ENCODE assay signal across 7 mouse cellular contexts in the genomic region with DNA sequence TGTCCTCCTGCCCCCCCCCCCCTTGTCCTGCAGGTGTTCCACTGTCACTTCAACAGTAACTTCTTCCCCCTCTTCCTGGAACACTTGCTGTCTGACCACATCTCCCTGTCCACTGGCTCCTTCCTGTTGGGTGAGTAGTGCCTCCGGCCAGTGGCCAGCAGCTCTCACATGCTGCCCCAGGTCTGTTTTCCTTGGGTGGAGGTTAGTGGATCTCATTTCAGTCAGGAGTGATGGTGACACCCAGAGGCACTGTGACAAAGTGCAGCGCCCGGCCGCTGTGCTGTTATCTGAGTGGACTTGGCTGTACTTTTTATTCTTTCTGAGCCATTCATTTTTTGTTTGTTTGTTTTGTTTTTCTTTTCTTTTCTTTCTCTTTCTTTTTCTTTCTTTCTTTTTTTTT. TPM values are rescaled to one million over a fixed set of nuclear protein-coding genes. Genes with fewer than 3 reads are reported as not detected.
DNase-seq lines count a peak whose midpoint lies in the region; ATAC-seq lines count a peak whose summit lies in the region.

No protein-coding gene starts in this region.

- no peaks in the 10 kb centered on the region for H3K9me3 ChIP-seq in intestine, embryonic 14.5 days (ENCODE audit: control insufficient read depth, low read length)
- no peaks in the 10 kb centered on the region for H3K9me3 ChIP-seq in limb, embryonic 11.5 days (ENCODE audit: control insufficient read depth, low read length)

- no peaks in the 10 kb centered on the region for H3K36me3 ChIP-seq in intestine, embryonic 14.5 days (ENCODE audit: control insufficient read depth, insufficient read depth, low read length)
- H3K36me3 ChIP-seq in limb, embryonic 11.5 days (ENCODE audit: control insufficient read depth, insufficient read depth, low read length) = no peaks in the 10 kb centered on the region

- H3K4me2 ChIP-seq in intestine, embryonic 14.5 days (ENCODE audit: low read length) = no peak overlapping the region
- H3K4me2 ChIP-seq in limb, embryonic 11.5 days (ENCODE audit: low read depth, severe bottlenecking) = no peak overlapping the region

- DNase-seq in urinary bladder, adult 18-20 months (ENCODE audit: low spot score in 2 of 2) = peak; percentile 36 to 49
- DNase-seq in urinary bladder, adult 2 months (ENCODE audit: low spot score) = no peak
- peak; percentile 85 for DNase-seq in brain, adult 2 months (ENCODE audit: low read depth, low spot score)
- DNase-seq in frontal cortex, postnatal 25 days (ENCODE audit: low spot score in 2 of 2) = peak; percentile 42 to 44
- DNase-seq in intestine, embryonic 14.5 days (ENCODE audit: low spot score) = peak; percentile 66
- DNase-seq in limb, embryonic 11.5 days (ENCODE audit: low spot score) = peak; percentile 62

- H3K9ac ChIP-seq in intestine, embryonic 14.5 days (ENCODE audit: low read length) = no peak overlapping the region
- H3K9ac ChIP-seq in limb, embryonic 11.5 days (ENCODE audit: low read length) = no peak overlapping the region

- 24% methylated on average over 4 of the region's 4 CpGs for WGBS in intestine, embryonic 14.5 days
- WGBS in limb, embryonic 11.5 days = 38% methylated on average over 4 of the region's 4 CpGs

- no peak overlapping the region for H3K27ac ChIP-seq in intestine, embryonic 14.5 days (ENCODE audit: low read depth)
- no peak overlapping the region for H3K27ac ChIP-seq in limb, embryonic 11.5 days (replicated peaks; ENCODE audit: low read depth, low read length)

- no peaks in the 10 kb centered on the region for H3K27me3 ChIP-seq in intestine, embryonic 14.5 days (replicated peaks; ENCODE audit: control insufficient read depth, insufficient read depth, low read length)
- H3K27me3 ChIP-seq in limb, embryonic 11.5 days (ENCODE audit: control insufficient read depth, insufficient read depth, low read length) = no peaks in the 10 kb centered on the region

- H3K4me1 ChIP-seq in intestine, embryonic 14.5 days (replicated peaks; ENCODE audit: control insufficient read depth, insufficient read depth, low read length) = no peaks in the 10 kb centered on the region
- H3K4me1 ChIP-seq in limb, embryonic 11.5 days (ENCODE audit: control insufficient read depth, insufficient read depth, low read length) = no peaks in the 10 kb centered on the region

- no peak overlapping the region for H3K4me3 ChIP-seq in intestine, embryonic 14.5 days (ENCODE audit: low read depth, low read length)
- H3K4me3 ChIP-seq in limb, embryonic 11.5 days (ENCODE audit: low read depth, low read length) = no peak overlapping the region

- no peak for ATAC-seq in intestine, embryonic 14.5 days (replicated peaks; ENCODE audit: low FRiP score, low TSS enrichment, low read depth)
- no peak for ATAC-seq in limb, embryonic 11.5 days (ENCODE audit: insufficient number of reproducible peaks, low FRiP score, low TSS enrichment, low read depth)
- ATAC-seq in neutrophil, adult 5-6 weeks (ENCODE audit: extremely low read depth, insufficient number of reproducible peaks, low FRiP score, poor library complexity, severe bottlenecking) = peak; percentile 80; the same call in 1 of the 2 replicates

RNA-seq across cellular contexts. Expression of a gene that starts 19.1 kb away (rescaled TPM):
- 2.4 and 3.0 TPM in 2 replicates for polyA plus RNA-seq in urinary bladder, adult 2 months (2012; rRNA removed)
- polyA plus RNA-seq in intestine, embryonic 14.5 days (2014; fragmentation: Nextera tagmentation; extraction: Ambion mirVana) = 1.7 and 2.0 TPM in 2 replicates
- 1.2 and 1.8 TPM in 2 replicates for polyA plus RNA-seq in limb, embryonic 11.5 days (2014; fragmentation: Nextera tagmentation; extraction: Ambion mirVana)
- total RNA-seq in neutrophil, adult 5-6 weeks (2017) = not detected in 2 replicates

RNA-seq across cellular contexts. Expression of a gene that starts 26.3 kb away (rescaled TPM):
- polyA plus RNA-seq in urinary bladder, adult 2 months (2012; rRNA removed) = 99.3 and 101 TPM in 2 replicates
- polyA plus RNA-seq in intestine, embryonic 14.5 days (2014; fragmentation: Nextera tagmentation; extraction: Ambion mirVana) = 127 and 142 TPM in 2 replicates
- polyA plus RNA-seq in limb, embryonic 11.5 days (2014; fragmentation: Nextera tagmentation; extraction: Ambion mirVana) = 147 and 158 TPM in 2 replicates
- 105 and 111 TPM in 2 replicates for total RNA-seq in neutrophil, adult 5-6 weeks (2017)

RNA-seq across cellular contexts. Expression of a gene that starts 27.5 kb away (rescaled TPM):
- polyA plus RNA-seq in urinary bladder, adult 2 months (2012; rRNA removed) = 15.5 and 19.7 TPM in 2 replicates
- polyA plus RNA-seq in intestine, embryonic 14.5 days (2014; fragmentation: Nextera tagmentation; extraction: Ambion mirVana) = 30.3 and 32.3 TPM in 2 replicates
- 45.3 and 46.8 TPM in 2 replicates for polyA plus RNA-seq in limb, embryonic 11.5 days (2014; fragmentation: Nextera tagmentation; extraction: Ambion mirVana)
- total RNA-seq in neutrophil, adult 5-6 weeks (2017) = 19.6 and 21.3 TPM in 2 replicates

RNA-seq across cellular contexts. Expression of a gene that starts 28.3 kb away (rescaled TPM):
- 4.8 and 5.2 TPM in 2 replicates for polyA plus RNA-seq in urinary bladder, adult 2 months (2012; rRNA removed)
- polyA plus RNA-seq in intestine, embryonic 14.5 days (2014; fragmentation: Nextera tagmentation; extraction: Ambion mirVana) = 12.3 and 12.7 TPM in 2 replicates
- polyA plus RNA-seq in limb, embryonic 11.5 days (2014; fragmentation: Nextera tagmentation; extraction: Ambion mirVana) = 5.3 and 5.7 TPM in 2 replicates
- total RNA-seq in neutrophil, adult 5-6 weeks (2017) = 0.37 TPM in 1 of 2 replicates, not detected in the other

RNA-seq across cellular contexts. Expression of a gene that starts 30.7 kb away (rescaled TPM):
- 114 and 120 TPM in 2 replicates for polyA plus RNA-seq in urinary bladder, adult 2 months (2012; rRNA removed)
- polyA plus RNA-seq in intestine, embryonic 14.5 days (2014; fragmentation: Nextera tagmentation; extraction: Ambion mirVana) = 154 and 176 TPM in 2 replicates
- polyA plus RNA-seq in limb, embryonic 11.5 days (2014; fragmentation: Nextera tagmentation; extraction: Ambion mirVana) = 163 and 179 TPM in 2 replicates
- total RNA-seq in neutrophil, adult 5-6 weeks (2017) = 32.4 and 53.2 TPM in 2 replicates
